Mouse (Mus musculus) lung, postnatal 10 days (tissue): Measurements from ENCODE around the gene Lpin2.
A peak's percentile ranks its signal among the peaks of the same experiment; 100 is the strongest.

ENCODE experiments used
- DNase-seq: peaks from one replicate; pipeline ENCODE4 v3.0.0; 2021

Gene Lpin2

DNA sequence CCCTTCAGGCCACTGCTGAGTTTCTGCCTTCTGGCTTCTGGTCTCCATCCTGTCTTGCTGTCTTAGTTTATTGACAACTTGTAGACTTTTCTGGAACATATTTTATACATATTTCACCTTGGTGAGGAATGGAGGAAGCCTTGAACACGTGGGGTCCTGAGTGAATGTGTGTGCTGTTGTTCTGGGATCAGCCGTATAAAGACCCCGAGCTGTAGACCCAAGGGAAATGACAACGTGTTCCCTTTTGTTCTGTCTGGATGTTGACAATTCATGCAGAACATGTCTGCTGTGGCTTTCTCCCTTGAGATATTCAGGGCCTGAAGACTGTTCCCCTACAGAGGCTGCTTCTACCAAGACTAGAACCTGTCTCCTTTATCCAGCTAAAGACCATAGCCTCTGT is 5.0 kb upstream of the Lpin2 start:
- DNase-seq, result no peak

DNA sequence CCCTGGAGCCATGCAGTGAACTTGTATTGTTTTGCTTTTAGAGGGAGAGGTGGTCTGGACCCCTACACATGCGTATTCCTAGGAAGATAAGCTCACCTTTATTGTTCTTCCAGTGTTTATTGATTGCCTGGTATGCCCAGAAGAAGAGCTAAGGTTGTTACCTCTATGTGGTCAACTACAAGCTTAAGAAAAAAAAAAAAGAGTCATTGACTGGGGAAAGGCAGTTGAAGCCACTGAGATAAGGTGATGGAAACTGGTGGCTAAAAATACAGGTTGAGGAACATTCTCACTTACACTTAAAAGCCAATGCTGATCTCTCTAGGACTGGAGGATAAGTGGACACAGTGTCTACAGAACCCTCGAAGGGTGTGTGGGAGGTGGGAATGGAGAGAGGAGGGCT is 4.4 kb upstream of the Lpin2 start:
- DNase-seq, result no peak

DNA sequence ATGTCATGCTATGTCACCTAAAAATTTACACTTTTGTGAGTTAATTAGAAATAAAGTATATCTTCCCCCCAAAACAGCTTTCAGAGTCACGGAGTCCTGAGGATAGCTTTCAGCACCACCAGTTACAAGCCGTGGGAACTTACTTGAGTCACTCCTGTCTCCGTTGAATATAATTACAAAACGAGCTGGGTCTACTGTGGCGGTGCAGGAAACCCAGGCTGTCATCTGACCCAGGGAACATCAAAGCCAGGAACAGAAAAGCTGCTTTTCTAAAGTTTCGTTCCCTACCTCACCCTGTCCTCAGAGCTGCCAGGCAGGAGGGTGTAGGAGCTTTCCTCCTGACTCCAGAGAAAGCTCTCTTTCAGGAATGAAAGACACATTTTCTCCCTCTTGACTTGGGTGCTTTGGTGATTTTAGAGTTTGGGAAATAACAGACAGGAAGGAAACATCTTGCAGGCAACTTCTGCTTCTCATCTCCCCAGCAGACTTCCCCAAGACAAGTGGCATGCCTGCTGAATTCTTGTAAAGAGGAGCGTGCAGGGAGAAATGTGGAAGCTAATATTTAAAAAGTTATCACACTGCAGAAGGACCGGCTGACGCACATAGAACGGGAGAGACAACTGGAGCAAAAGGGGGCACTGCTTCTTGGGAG is 3.7 kb upstream of the Lpin2 start:
- DNase-seq, result no peak

DNA sequence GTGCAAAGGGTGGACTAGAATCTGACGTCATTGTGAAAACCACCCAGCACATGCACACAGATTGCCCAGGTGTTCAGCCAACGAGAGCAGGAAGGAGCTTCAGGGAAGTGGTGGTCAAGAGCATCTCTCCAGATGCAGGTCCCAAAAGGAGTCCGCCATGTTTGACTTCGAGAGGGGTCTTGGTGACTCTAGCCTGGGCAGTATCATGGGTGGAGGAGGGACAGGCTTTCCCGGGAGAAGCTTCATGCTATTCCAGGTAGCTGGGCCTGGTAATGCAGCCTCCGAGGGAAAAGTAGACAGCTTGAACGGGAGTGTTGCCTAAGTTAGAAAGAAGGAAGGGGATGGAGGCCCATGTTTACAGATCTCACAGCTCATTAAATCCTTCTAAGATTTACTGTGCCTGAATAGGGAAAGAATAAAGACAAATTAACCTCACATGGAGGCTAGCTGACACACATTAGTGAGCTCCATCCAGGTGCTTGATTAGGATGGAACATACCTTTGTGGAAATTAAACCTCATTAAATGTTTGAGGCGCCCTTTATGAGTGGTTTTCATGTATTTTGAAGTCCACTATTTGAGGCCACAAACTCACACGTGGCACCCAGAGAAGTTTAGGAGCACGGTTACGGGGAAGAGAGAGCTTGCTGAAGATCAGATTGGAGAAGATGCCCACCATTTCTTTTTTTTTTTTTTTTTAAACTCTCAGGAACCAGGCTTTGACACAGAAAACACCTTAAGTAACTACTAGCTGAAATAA is 2.6 kb upstream of the Lpin2 start:
- DNase-seq, result no peak

DNA sequence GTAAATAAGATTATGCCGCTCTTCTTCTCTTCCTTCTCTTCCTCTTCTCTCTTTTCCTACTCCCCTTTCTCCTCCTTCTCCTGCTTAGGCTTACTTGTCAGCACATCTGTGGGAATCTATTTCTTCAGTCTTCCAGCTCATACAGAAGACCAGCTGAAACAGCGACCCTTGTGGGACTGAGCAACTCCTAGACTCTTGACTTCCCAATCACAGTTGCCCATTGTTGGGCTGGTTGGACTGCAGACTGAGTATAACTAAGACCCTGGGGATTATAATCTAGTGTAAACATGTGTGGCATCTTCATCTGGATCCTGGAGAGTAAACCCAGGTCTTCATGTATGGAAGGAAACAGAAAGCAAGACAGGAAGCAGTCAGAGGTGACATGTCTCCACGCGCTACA is 1.8 kb upstream of the Lpin2 start:
- DNase-seq, result no peak

DNA sequence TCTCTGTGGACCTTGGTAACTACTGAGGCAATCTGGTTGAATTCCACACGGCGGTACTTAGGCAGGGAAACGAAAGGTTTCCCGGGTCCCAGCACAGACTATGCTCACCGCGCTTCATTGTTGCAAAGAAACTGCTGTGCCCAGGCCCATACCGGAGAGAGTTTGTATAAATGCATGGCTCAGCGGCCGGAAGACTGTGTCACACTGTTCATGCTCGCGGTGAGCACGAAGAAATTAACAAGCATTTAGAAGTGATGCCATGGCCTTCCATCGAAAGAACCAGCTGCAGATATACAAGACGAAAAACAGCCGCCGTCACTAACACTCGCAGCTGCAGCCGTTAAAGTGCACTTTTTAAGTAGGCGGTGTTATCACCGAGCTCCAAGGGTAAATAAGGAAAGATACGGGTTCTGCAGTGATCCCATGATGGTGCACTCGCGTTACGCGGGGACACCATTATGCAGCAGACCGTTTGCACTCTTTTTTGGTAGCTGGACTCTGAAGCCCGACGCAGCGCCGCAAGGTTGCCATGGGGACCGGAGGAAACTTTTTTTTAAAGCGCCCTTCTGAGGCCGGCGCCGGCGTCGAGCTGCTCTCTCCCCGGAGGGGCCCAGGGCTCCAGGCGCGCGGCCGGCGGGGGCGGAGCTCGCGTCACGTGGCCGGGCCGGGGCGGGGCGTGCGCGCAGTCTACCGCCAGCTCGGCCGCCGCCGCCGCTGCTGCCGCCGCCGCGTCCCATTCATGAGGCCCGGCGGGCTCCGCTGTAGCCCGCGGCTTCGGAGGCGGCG is 704 bp downstream of the Lpin2 start:
- peak; percentile 94 for DNase-seq

DNA sequence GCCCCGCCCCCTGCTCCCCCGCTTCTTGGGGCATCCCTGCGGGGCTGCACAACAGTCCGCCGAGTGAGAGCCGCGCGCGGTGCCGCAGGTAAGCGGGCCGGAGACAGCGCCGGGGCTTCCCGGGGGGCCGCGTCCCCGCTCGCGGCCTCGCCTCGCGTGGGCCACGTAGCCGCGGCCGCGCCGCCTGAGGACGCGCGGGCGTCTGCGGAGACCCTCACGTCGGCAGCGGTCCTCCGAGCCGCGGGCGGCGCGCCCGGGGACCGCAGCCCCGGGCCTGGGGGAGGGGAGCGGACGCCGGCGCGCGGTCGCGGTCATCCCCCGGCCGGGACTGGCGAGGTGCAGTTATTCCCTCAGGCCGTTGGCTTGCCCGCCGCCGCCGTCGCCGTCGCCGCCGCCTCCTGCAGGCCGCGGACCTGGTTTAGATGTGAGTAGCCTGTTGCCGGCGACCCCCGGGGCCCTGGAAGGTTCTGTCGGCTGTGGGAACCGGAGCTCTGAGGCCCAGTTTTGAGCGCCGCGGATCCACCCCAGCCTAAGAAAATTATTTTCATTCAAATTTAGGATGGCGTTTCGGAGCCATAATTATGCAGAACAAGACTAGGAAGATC is 1.4 kb downstream of the Lpin2 start:
- peak; percentile 32 for DNase-seq

DNA sequence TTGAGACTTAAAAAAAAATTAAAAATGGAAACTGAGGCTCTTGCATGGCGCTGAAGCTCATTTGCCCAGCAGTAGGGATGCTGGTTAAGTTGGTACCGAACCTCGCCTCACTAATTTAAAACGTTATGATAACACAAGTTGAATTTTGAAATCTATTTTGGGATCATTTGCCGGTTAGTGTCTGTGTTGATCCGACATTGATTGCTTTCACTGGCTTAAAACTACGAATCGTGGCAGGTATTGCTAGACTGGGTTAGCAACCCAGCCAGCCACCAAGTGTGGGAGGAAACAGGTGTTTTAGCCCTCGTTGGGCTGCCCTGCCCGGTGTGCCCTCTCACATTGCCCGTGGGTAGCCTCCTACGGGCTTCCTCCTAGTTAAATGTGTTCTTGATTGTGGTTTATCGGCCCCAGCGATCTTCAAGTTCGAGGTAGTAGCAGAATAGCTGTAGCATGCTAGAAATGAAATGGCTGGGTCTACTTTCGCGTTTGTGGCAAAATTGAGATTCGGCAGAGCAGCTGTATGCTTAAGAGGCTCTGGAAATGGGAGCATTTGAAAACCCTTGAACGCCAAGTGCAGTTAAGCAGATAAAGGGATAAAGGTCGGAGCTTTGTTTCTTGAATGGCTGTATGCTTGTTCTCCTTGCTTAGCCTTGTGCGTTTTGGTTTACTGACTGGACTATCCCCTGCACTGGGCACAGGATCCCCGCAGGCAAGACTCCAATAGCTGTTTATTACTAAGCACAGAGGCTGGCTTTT is 2.2 kb downstream of the Lpin2 start:
- no peak for DNase-seq

DNA sequence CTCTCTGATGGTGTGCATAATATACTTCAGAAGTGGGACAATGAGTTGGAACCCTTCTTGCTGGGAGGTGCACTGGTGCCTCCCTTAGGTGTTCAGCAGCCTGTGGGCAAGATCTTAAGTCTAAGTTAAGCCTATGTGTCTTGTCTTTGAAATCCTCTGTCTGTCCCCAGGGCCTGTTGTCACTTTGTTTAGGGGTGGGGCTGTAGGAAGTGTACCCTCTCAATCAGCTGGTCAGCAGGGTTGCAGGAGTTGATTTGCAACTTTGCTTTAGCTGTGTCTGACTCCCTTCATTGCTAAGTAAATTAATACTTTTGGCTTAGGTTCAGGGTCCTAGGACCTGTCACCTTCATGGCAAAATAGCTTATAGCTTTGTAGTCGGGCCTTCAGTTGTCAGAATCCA is 3.0 kb downstream of the Lpin2 start:
- DNase-seq, result no peak

DNA sequence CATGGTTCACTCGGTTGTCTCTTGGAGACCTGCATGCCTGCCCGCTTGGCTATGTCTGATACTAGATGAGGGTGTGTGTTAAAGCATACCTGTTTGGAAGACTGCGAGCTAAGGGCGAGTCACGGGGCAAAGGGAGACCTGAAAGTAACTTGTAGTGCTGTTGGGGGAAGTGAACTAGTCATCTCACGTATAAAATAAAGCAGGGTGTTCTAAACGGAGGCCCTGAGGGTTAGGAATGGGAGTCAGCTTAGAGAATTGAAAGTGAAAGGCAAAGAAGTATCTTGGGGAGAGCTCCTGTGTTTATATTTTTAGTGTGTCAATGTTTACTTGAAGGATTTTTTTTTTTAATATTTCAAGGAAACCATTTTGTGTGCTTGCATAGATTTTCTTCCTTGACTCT is 8.2 kb downstream of the Lpin2 start:
- no peak for DNase-seq

DNA sequence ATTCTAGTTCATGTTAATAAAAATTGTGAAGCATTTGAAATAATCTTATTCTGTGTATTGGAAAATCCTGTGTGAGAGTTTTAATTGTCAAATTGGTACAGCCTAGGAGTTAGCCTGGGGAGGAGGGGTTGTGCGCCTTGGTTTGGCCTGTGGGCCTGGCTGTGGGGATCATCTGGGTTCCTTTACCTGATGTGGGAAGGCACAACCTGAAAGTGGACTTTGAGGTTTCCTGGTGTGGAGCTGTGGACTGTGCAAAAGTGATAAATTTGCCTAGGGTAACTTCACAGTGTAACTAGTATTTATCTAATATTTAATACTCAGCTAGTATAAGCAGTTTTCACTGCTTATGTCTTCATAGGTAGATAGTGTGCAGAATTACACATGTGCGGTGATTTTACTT is 8.7 kb downstream of the Lpin2 start:
- no peak for DNase-seq

DNA sequence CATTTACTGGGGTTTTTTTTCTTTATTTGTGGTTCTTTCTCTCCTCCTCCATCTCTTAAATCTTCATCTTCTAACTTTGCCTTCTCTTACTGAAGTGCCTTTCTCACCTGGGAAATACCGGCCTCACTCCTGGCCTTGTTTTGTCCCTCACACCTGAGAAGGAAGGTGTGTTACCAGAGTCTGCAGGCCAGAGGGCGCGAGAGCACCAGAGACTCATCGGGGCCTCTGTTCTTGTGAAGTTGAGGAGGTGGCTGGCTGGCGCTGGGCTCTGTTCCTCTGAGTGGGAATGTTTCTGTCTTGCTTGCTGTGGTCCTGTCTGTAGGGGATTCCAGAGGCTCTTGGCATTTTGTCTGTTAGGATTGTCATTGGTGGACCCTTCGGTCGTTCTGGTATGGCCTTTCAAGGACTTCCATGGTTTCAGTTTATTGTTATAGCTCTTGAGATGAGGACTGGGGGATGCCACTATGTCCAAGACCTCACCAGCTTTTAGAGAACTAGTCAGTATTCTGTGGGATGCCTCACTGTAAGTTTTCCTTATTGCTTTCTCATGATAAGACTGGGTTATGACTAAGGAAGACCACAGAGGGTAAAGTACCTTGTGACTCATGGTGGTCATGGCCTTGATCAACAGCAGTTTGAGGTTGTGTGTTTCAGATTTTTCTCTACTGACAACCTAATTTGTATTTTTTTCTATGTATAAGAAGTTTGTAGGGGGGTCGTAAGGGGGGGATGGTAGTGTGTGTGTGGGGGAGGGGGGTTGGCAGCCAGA is 9.5 kb downstream of the Lpin2 start:
- no peak for DNase-seq

DNA sequence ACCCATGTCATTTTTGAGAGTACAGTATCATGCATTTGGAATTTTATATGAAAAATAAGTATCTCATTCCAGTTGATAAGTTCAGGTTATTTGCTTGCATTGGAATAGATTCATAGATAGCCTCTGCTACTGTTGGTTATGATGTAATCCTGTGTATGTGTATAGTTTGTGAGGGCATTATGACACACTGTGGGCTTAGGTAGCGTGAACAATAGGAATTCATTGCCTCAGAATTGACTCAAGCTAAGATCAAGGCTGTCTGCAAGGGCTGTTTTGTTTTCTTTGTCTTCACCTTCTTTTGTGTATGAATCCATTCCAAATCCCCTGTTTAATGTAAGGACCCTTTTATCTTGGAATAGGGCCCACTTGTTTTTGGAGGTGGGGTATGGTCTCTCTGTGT is 10.7 kb downstream of the Lpin2 start:
- no peak for DNase-seq

DNA sequence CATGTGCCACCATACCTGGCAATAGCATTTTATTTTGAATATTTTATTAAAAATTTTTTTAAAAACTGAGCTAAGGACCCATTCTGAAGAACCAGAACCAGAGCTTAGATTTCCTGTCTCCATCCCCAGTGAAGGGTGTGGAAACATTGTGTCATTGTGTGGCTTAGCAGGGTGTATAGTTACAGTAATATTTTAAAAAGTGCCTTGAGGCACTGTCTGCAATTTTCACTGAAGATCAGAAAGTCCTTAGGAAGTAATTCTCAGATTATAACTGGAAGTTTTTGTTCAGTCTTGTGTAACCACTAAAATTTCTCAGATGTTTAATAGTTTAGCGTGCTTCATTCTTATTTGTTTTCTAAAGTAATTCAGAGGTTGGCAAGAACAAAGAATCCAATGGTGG is 11.1 kb downstream of the Lpin2 start:
- no peak for DNase-seq

DNA sequence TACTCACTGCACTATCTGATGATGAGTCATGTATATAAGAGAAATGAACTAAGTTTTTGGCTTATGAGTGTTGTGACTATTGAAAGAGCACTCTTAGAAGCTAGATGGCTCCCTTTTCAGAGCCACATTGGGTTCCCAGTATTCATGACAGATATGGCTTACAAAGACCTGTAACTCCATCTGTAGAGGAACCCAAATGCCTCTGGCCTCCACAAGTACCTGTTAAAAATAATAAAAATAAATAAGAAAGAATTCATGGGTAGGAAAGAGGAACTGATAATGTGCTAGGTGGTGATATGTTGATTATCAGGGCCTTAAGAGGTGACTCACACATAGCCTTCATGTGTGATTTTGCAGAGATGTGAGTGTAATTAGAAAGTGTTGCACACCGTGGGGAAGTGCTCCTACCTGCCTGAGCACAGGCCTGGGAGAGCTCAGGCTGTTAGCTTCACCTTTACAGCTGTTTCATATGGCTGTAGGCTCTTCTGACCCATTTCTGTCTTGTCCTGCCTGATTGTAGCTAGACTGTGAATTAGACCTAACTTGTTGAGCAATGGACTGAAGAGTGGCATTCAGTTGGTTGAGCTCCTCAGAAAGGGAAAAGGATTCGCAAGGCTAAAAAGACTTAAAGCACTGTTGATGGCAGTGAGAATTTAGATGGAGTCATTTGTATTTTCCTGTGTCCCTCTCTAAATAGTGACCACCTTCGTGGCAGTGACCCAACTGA is 12.7 kb downstream of the Lpin2 start:
- DNase-seq, result no peak

DNA sequence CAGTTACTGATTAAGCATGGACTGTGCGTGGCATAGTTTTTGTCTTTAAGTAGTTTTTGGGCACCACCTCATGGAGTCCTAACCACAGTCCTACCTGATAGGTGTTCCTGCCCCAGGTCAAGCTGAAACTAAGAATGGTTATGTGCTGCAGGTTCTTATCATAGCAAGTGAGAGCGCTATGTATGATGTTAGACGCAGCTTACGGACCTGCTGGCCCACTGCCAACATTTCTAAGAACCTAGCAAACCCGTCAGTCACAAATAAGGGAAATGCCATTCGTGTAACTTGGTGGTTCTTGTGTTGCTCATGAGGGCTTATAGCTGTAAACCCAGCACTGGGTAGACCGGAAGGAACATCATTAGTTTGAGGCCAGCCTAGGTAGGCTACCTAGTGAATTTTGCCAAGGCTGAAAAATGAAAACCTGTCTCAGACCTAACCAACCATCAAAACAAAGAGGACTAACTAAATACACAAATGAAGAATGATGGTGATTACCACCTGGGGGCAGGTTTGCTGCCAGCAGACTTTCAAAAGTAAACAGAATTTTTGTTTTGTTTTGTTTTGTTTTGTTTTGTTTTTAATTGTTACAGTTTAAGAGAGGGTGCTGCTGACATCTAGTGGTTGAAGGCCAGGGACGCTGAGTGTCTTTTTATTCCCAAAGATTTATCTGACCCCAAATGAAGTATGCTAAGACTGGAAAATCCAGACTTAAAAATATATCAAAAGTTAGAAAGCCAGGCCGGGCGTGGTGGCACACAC is 13.5 kb downstream of the Lpin2 start:
- DNase-seq, result peak; percentile 61

DNA sequence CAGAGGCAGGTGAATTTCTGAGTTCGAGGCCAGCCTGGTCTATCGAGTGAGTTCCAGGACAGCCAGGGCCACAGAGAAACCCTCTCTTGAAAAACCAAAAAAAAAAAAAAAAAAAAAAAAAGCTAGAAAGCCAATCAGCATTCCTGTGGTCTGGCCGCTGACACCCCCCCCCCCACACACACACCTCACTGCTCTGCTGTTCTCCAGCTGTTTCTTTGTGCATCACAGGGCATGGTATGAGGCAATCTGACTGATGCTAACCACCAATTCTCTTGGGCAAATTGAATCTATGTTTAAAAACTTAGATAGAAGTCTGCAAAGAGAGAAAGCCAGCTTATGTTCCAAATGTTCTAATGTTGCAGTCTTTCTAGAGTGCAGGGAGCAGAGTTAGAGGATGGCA is 14.1 kb downstream of the Lpin2 start:
- no peak for DNase-seq

DNA sequence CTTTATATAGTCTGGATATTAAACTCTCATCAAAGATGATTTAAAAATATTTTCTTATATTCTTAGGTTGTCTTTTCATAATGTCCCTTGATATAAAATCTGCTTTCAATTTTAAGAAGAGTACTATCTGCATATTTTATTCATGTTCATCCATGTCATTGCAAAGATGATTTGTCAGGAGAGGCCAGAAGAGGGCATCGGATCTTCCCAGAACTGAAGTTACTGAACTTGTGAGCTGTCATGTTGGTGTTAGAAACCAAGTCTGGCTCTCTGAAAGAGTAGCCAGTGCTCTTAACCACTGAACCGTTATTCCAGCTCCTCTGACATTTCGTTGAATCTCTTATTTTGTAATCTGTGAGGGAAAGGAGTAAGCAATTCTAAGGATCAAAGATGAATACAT is 17.0 kb downstream of the Lpin2 start:
- DNase-seq, result no peak

DNA sequence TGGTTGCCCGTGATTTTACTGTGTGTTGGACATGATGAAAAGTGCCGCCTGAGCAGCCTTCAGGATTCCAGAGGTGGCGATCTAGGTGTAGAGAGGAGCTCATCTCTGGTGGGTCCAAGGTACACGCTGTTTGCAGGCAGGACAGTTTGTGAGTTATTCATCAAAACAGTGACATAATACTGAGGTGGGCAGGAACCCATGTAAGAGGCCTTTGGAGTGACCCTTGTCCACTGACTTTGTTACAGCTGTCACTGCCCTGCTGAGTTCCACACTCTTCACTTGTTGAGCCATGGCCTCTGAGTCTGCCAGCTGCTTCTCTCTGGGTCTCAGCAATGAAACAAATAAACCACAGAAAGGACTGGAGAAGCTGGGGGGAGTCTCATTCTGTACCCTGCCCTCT is 19.8 kb downstream of the Lpin2 start:
- no peak for DNase-seq

DNA sequence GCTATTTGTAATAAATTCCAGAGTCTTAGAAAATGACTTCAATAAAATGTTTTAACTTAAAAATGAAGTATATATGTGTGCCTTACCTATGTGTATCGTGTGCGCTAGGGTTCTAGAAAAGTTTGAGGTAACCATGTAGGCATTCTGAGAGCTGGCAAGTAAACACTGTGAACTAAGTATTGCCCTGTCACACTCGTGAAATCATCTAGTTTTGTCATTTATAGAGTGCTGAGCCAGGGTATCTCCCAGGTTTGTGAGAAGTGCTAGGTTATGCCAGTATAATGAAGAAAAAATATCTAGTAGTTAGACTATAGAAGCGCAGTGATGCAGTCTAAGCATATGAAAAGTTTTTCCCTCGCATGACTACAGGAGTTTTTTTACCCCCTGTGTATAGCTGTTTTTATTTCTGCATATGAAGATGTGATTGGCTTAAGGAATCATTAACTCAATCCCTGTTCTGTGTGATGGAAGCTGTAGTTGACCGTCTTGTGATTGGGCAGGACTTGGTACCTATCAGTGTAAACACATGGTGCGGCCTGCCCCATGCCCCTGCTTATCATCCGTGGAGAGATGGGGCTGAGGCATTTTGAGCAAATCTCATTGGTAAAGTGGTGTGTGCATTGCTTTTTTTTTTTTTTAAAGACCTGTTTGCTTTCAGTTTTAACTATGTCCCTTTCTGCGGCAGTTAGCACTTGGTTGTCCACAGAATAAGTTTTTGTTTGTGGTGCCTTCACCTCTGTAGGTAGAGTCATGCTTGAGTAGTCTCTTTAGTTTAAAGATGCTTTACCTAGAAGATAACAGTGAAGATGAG is 21.8 kb downstream of the Lpin2 start:
- DNase-seq, result no peak
